Mouse (Mus musculus) gastrocnemius, postnatal 14 days (tissue): ENCODE measurements around the gene Mfsd14b. TPM values are rescaled to one million over a fixed set of nuclear protein-coding genes. Genes with fewer than 3 reads are reported as not detected.

Source experiments
- DNase-seq: peaks from one replicate; pipeline ENCODE4 v3.0.0; 2021; ENCODE audit warnings: mixed read lengths
- intact Hi-C: fragments of 180-260 bp; cut with DNase I; formaldehyde crosslinking; loops from one replicate; pipeline ENCODE4 v1.15.1; 2025; ENCODE audit warnings: low total_unique reads
- long read RNA-seq, 2 experiments: library from polyadenylated mRNA; stranded (forward); transcript quantifications; one replicate each; pipeline ENCODE4 v2.0.0; 2021
- total RNA-seq, 2 experiments: library from RNA; stranded (reverse); gene quantifications; 2 replicates each; pipeline ENCODE4 v1.2.3; 2021

The Mfsd14b gene
- total RNA-seq, result 10 to 100 TPM; 10.5 TPM
- long read RNA-seq, experiment 1, transcript Mfsd14b-203 (12 exons, 3,832 nt), result major isoform, 19 of 20 reads
- long read RNA-seq, experiment 1, partial matches to known transcripts, result 0 of 20 reads
- long read RNA-seq, experiment 1, other reads (novel, unspliced or antisense), result 1 of 20 reads
- long read RNA-seq, experiment 2, transcript Mfsd14b-203 (12 exons, 3,832 nt), result major isoform, 20 of 20 reads
- long read RNA-seq, experiment 2, partial matches to known transcripts, result 0 of 20 reads
- long read RNA-seq, experiment 2, other reads (novel, unspliced or antisense), result 0 of 20 reads

DNA sequence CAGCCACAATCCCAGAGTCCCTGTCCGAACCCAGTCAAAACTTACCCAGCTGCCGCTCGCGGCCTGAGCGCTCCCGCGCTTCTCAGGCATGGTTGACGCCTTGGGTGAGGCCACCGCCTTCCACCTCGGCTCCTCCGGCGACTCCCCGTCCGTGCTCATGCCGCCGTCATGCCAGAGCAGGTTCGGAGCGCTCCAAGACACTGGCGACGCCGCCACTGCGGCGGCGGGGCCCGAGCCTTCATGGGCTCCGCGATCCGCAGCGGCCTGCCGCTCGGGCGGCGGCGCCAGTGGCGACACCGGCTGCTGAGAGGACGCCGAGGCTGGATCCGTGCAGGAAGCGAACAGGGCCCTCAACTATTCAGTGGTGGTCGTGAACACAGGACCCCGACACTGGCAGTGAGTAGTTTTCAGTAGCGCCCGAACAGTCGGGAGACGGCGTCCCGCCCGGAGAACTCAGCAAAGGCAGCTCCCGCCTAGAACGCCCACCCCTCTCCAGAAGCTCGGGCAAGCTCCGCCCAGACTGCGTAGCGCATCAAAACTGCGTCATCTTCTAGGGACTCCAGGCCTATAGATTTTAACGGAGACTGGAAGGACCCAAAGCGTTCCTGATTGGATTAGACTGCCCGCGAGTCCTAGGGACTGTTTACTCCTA lies at the start of gene Mfsd14b:
Gene Mfsd14b, minus strand, starts transcription at position 517 of the 652 bp plus-strand sequence.
- intact Hi-C loops, result no loop called here
- DNase-seq, result peak; percentile 84

DNA sequence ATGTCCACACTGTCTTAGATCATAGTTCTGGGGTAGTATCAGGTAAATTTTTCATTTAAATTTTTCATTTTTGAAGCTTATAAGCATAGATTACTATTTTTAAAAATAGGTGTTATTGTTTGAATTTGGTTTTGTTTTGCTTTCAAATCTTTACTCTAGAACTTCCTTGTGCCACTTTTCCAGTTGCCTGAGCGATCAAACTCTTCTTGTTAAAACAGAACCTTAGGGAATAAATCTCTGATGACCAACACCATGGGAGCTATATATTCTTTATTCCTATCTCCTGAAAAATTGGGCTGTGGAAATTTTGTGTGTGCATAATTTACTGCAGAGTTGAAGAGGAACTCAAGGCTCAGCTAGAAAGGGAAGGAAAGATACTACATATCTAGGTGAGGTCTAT lies 37.2 kb upstream of the Mfsd14b start, which contains the start of gene Olfr466:
Gene Olfr466, plus strand, starts transcription at position 301 of the 400 bp plus-strand sequence.
- DNase-seq, result no peak
- intact Hi-C loops, result no loop called here

DNA sequence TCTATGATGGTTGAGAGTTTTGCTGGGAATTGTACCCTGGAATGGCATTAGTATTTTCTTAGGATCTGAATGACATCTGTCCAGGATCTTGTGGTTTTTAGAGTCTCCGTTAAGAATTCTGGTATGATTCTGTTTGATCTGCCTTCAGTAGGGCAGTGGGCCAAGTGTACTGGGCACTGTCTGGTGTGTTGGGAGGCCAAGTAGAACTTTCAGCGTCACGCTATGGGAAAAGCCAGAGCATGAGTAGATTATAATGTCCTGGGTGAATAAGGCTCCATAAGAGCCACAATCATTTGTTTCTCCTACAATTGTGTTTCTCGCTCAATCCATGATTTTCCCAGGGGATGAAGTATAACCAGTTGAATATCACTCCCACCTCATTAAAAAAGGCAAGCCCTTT lies 25.0 kb upstream of the Mfsd14b start, which contains the start of gene Olfr465-ps1:
Gene Olfr465-ps1, plus strand, starts transcription at position 301 of the 400 bp plus-strand sequence.
- no peak for DNase-seq
- intact Hi-C loops, result no loop called here

DNA sequence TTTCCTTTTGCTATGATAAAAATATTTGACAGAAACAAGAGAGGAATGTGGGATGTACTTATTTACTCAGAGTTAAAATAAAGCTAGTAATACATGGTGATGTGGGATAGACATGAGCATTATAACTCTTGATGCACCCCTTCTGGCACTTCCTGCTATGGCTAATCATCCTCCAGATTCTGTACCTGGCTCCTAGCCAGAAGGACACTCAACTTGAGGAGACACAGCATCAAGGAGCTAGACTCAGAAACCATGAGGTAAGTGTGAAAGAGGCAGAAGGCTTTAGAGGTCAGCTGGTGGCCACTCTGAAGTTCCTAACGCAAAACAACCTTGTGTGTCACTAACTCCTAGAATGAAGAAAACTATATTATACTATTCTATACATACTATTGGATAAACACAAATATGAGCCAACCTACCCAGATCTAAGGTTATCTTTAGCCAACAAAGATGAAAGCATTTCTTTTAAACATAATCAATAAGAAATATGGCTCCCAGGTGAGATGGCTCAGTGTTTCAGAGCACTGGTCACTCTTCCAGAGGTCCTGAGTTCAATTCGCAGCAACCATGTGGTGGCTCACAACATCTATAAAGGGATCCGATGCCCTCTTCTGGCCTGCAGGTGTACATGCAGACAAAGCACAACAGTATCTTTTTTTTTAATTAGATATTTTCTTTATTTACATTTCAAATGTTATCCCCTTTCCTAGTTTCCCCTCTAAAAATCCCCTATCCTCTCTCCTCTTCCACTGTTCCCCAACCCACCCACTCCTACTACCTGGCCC lies 14.5 kb upstream of the Mfsd14b start:
- no peak for DNase-seq
- intact Hi-C loops, result no loop called here

DNA sequence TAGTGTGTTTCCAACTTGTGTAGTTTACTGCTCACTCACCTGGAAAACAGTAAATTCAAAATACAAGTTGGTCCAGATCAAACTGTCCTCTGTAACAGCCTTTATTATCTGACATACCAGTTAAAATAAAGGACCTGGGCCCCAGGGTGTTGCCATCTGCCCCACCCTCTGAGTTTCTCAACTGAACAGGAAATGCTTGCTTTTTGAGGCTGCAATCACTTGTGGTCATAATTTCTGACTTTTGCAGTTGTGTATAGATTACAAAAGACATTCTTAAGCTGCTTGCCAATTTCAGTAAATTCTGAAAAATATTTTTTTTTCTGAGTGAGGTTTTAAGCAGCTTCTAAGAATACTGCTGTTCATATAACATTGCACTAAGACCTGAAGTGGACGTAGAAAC lies 9.3 kb upstream of the Mfsd14b start:
- intact Hi-C loops, result no loop called here
- DNase-seq, result no peak

DNA sequence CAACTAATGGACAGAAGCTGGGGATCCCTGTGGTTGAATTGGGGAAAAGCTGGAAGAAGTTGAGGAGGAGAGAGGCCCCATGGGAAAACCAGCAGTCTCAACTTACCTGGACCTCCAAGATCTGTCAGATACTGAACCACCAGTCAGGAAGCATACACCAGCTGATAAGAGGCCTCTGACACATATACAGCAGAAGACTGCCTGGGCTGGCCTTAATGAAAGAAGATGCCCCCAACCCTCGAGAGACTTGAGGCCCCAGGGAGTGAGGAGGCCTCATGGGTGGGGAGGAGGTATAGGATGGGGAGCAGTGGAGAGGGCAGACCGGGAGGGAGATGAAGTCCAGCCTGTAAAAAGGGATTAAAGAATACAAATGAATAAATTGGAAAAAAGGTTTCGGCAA lies 8.2 kb upstream of the Mfsd14b start:
- intact Hi-C loops, result no loop called here
- DNase-seq, result no peak

DNA sequence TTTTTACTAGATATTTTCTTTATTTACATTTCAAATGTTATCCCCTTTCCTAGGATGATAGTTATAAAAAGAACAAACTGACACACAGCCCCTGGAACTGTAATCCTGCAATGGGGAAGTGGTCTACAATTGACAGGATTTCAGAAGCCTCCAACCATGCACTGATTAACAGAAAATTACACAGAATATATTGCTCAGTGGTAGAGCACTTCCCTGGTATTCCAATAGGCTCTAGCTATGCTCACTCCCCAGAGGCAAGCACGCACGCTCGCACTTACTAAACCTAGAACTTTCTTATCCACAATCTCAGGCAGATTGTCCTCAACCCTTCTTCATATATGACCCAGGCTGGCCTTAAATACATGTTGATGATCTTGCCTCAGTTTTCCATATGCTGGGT lies 464 bp upstream of the Mfsd14b start:
- no peak for DNase-seq
- intact Hi-C loops, result no loop called here

DNA sequence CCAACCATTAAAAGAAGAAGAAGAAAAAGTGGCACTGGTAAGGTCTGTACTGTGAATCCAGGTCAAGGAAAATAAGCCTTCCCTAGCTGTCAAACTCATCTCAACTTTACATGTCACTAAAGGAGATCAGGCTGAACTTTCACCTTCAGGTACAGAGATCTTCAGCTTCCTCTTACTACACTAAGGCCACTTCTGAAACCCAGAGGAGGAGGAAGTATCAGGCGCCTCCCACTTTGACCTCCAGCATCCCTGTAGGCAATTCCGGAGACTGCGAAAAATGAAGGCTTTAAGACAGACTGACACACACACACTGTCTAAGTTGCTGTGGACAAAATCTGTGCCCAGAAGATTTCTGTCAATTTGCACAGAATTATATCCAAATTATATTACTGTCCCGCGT lies 814 bp downstream of the Mfsd14b start:
- DNase-seq, result no peak
- intact Hi-C loops, result no loop called here

DNA sequence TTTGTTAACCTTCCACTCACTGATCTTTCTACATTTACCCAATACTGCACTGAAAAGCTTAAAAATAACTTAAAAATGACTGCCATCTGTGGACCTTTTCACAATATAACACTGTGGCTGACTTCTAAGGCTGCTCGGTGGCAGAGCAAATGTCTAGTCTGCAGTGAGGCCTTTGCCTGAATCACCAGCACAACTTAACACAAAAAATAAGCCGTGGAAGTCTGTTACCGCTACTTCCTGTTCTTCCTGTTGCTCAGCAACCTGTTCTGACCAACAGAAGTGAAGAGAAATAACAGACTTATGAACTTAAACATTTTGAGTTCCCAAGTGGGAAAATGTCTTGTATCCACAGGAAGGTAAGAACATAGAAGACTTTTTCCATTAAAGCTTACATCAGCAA lies 11.5 kb downstream of the Mfsd14b start:
- intact Hi-C loops, result no loop called here
- no peak for DNase-seq

DNA sequence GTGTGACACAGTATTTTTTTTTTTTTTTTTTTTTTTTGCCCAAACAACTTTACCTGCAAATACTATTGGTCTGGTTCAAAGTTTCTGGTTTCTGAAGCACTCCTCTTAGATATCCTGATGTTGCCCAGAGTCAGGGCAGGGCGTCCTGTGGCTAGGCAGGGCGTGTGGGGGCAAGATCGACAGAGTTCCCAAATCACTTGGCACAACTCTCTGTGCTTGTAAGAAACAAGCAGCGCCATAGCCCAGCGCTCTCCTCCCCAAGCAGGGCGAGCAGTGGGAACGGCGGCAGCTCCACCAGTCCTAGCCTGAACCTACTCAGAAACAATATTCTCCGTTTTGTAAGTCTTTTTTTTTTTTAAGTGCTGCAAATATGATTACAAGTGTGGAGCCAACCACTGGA lies 12.1 kb downstream of the Mfsd14b start:
- DNase-seq, result no peak
- intact Hi-C loops, result no loop called here

DNA sequence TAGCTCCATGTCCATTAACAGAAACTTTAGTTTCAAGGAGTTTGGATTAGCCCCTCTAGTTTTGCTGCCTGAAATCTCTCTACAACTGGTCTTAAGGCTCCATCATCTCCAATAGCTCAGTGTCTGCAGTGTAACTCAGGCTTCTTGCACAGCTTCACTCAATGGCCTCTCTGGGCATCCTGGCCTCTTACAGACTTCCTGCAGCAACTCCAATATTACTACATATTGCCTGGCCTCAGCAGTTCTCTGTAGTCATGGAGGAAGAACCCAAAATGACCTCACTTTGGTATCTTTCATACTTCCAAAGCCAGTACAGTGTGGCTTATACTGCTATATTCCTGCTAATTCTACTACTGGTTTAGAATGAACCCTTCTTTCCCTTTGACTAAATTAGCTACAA lies 15.8 kb downstream of the Mfsd14b start:
- intact Hi-C loops, result no loop called here

DNA sequence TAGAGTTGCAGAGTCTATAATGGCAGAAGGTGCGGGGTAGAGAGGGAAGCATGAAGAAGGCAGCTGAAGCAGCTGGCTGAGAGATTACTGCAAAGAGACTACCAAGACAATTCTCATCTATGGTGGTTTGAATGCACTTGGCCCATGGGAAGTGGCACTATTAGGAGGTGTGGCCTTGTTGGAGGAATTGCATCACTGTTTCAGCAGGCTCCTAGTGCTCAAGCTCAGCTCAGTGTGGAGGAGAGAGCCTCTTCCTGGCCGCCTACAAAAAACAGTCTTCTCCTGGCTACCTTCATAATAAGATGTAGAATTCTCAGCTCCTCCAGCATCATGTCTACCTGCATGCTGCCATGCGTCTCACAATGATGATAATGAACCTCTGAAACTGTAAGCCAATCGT lies 16.9 kb downstream of the Mfsd14b start:
- intact Hi-C loops, result no loop called here
- no peak for DNase-seq

More for the DNA sequence above, 15.8 kb downstream of the Mfsd14b start:
- DNase-seq, result no peak

DNA sequence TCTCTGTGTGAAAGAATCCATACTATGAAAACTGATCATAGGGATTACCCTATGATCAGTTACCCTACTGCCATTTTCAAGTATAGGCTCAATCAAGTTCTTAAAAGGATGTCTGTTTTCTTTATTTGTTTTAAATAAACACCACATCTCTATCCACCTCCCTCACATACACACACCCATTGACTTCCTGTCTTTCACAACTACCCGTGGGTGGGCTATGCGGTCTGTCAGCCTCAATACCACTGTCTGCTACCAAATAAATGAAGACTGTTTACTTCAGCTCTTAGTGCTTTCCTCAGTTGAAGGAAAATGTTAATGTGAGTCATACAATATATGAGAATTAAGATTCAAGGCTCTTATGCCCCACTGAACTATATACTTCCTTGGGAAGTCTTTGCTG lies 42.8 kb downstream of the Mfsd14b start:
- no peak for DNase-seq
- intact Hi-C loops, result no loop called here

DNA sequence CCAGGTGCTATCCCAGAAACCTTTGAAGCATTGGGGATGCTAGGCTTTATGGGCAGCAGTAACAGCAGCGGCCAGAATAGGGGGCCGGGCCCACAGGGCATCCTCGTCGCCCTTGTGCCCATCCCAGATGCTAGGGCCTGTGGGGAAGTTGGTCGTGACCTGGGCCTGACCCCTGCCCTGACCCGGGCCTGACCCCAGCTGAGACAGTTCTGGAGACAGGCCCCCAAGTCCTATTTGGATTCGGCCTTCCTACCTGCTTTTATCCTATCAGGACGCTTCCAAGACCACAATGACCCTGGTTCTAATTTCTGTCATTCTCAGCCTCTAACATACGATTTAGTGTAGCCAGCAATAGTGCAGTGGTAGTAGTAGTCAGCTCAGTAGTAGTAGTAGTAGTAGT lies 60.1 kb downstream of the Mfsd14b start, which contains the start of gene Prss47:
Gene Prss47, minus strand, starts transcription at position 101 of the 400 bp plus-strand sequence.
- intact Hi-C loops, result no loop called here
- DNase-seq, result no peak

DNA sequence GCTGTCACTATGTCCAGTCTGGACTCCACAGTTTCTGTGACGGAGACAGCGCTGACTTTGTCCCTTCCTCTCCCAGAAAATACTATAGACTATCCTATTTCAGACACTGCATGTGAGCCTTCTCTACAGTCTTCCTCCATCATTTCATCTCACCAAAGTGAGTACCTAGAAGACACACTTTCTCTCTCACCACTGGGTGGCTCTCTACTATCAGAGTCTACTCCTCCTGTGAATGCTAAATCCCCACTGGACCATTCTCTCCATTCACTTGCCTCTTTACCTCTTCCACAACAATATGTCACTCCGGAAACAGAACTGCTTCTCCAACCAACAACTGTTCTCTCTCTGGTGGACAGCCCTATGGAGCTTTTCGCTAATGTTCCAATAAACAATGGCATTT lies 77.7 kb downstream of the Mfsd14b start:
- no peak for DNase-seq
- intact Hi-C loops, result no loop called here

DNA sequence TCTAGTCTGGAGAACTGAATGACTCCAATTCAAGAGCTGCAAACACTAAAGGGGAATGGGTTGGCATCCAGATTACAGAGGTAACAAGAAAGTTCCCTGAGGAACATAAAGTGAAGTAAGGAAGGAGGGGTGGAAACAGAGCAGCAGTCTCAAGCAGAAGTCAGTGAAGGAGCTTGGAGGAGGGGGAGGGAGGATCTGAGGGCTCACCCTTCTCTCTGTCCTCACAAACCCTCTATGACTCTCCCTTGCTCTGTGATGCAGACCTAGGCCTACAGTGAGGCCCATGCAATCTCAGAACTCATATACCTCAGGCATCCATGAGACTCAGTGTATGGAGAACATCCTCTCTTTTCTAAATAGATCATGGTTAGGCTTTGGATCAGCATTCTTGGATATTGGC lies 80.0 kb downstream of the Mfsd14b start, which contains the start of gene Spata31d1c:
Gene Spata31d1c, plus strand, starts transcription at position 301 of the 400 bp plus-strand sequence.
- intact Hi-C loops, result no loop called here

More for the DNA sequence above, 80.0 kb downstream of the Mfsd14b start, which contains the start of gene Spata31d1c:
- no peak for DNase-seq
